Mouse (Mus musculus) forebrain, postnatal 0 days (tissue): ENCODE results near the gene Grin1. TPM values are rescaled to one million over a fixed set of nuclear protein-coding genes. Genes with fewer than 3 reads are reported as not detected.
A peak's percentile ranks its signal among the peaks of the same experiment; 100 is the strongest.

Experiments
- ATAC-seq: fragments of 200-750 bp; cut with Nextera tagmentation; 2 replicates; pipeline ENCODE4 v1.8.0; 2017; ENCODE audit warnings: mild to moderate bottlenecking, moderate library complexity
- DNase-seq: peaks from one replicate; pipeline ENCODE4 v3.0.0-alpha.2; 2015
- H3K27ac ChIP-seq: fragments of 300-500 bp; sonication (generic); 2 replicates; pipeline ENCODE4 v1.5.1; 2014; ENCODE audit warnings: low read depth, mild to moderate bottlenecking, antibody characterized with exemption, low read length, moderate library complexity, mixed read lengths
- H3K27me3 ChIP-seq: fragments of 300-500 bp; sonication (generic); 2 replicates; pipeline ENCODE4 v1.6.1; 2014; ENCODE audit warnings: mild to moderate bottlenecking, low read length, mixed read lengths; ENCODE audit not compliant: insufficient read depth
- H3K36me3 ChIP-seq: fragments of 300-500 bp; sonication (generic); 2 replicates; pipeline ENCODE4 v1.6.1; 2014; ENCODE audit warnings: mild to moderate bottlenecking, moderate library complexity; ENCODE audit not compliant: insufficient read depth
- H3K4me1 ChIP-seq: fragments of 300-500 bp; sonication (generic); 2 replicates; pipeline ENCODE4 v1.6.1; 2014; ENCODE audit warnings: antibody characterized with exemption; ENCODE audit not compliant: insufficient read depth
- H3K4me2 ChIP-seq: fragments of 300-500 bp; sonication (generic); 2 replicates; pipeline ENCODE4 v1.6.1; 2014; ENCODE audit warnings: low read depth, mild to moderate bottlenecking, moderate library complexity
- H3K4me3 ChIP-seq: fragments of 300-500 bp; sonication (generic); 2 replicates; pipeline ENCODE4 v1.5.1; 2014; ENCODE audit warnings: low read depth, low read length, mixed read lengths
- H3K9ac ChIP-seq: fragments of 300-500 bp; sonication (generic); 2 replicates; pipeline ENCODE4 v1.6.1; 2014; ENCODE audit warnings: mild to moderate bottlenecking
- H3K9me3 ChIP-seq: fragments of 300-500 bp; sonication (generic); 2 replicates; pipeline ENCODE4 v1.6.1; 2016; ENCODE audit warnings: low read length
- CTCF ChIP-seq: sonication (generic); IDR thresholded peaks from 2 replicates; pipeline ENCODE4 v1.5.1; 2016; ENCODE audit warnings: antibody characterized with exemption, control low read depth, low read depth
- WGBS: fragments of 180-500 bp; shearing (Covaris S2); extraction: QIAGEN DNeasy Blood & Tissue Kit; methylation state at CpG from one replicate; pipeline ENCODE4 v1.1.7; 2014; 5-methylcytosine and 5-hydroxymethylcytosine counted together
- polyA plus RNA-seq: library from polyadenylated mRNA; unstranded; fragments of >200 nt; fragmentation: Nextera tagmentation; extraction: Ambion mirVana; gene quantifications from 2 replicates; pipeline ENCODE4 v1.2.1, GENCODE M21; 2015
- total RNA-seq: library from RNA; depleted of rRNA; stranded (reverse); fragments of >200 nt; gene quantifications from 2 replicates; pipeline ENCODE4 v1.2.3, GENCODE M21; 2014

Gene Grin1
- total and polyA plus RNA-seq, 2 experiments from 2014 or later: 58.2 to 88.5 TPM

DNA sequence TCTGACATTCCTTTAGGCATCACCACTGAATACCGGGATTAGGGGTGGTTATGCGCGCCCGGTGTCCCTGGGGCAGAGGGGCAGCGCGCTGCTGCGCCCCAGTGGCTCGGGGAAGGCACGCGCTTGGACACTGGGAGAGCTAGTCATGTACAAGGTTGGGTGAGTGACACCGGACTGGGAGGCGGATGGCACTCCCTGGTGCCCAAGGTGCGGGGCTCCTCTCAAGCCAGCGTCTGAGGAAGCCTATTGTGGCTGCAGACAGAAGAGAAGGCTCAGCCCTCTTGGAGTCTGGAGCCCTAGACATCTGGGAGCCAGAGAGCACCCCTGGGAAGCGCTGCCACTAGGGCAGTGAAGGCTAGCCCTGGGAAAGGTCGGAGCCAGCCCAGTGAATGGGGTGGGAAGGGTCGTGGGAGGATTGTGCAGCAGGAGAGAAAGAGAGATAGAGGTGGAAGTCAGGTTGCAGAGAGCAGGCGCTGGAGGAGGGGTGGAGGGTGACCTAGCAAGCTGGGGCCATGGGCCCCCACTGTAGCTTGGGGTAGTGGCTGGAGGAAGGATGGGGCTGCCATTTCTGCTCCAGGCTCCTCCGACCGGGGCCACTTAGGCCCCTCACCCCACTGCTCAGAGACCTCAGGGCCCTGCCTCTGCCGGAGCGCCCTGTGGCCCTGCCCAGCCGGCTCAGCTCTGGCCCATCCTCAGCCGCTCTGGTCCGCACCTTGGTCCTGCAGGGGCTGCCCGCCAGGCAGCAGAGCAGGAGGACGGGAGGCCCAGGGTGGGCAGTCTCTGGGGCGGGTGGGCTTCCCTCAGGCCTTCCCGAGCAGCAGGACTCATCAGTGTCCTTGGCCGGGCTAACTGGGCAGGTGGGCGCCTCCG, 27.6 kb downstream of the Grin1 start:
- Histone ChIP-seq H3K36me3 (peaks cover 26% of the 10 kb centered on the region), H3K4me1 (peaks cover 8% of the 10 kb centered on the region; the same call in 1 of the 2 replicates), H3K4me3 (0 out of 2 replicates have a peak overlapping the region, but pooled peaks have one; percentile 28), H3K27ac (no peak overlapping the region), H3K9me3 (no peaks in the 10 kb centered on the region), H3K9ac (peak overlapping the region; percentile 48; the same call in 1 of the 2 replicates), H3K27me3 (peaks cover 39% of the 10 kb centered on the region), H3K4me2 (peak overlapping the region; percentile 60)
- no peak for TF ChIP-seq CTCF
- WGBS: 6% methylated on average over 32 of the region's 32 CpGs
- peak; percentile 0; the same call in 1 of the 2 replicates for ATAC-seq
- DNase-seq: no peak

DNA sequence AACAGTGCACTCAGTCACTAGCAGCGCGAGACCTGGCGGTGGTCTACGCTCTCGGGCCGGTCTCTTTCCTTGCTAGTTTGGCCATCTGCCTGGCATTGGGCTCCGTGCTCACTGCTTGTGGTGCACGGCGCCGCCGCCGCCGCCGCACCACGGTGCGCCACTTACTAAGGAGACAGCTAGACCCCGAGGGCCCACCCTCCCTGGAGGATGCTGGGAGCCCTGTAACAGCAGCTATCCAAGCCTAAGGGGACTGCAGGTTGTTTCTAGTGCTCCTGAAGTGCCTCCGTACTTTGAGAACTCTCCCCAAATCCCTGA, 28.2 kb downstream of the Grin1 start:
- no peak for TF ChIP-seq CTCF
- Histone ChIP-seq H3K4me3 (peak overlapping the region; percentile 28), H3K9me3 (no peaks in the 10 kb centered on the region), H3K4me2 (peak overlapping the region; percentile 60), H3K36me3 (peaks cover 22% of the 10 kb centered on the region), H3K9ac (peak overlapping the region; percentile 48; the same call in 1 of the 2 replicates), H3K27ac (no peak overlapping the region), H3K27me3 (peaks cover 39% of the 10 kb centered on the region), H3K4me1 (peaks cover 8% of the 10 kb centered on the region; the same call in 1 of the 2 replicates)
- peak; percentile 66 for DNase-seq
- under 1% methylated on average over 18 of the region's 18 CpGs for WGBS
- ATAC-seq: peak; percentile 57

DNA sequence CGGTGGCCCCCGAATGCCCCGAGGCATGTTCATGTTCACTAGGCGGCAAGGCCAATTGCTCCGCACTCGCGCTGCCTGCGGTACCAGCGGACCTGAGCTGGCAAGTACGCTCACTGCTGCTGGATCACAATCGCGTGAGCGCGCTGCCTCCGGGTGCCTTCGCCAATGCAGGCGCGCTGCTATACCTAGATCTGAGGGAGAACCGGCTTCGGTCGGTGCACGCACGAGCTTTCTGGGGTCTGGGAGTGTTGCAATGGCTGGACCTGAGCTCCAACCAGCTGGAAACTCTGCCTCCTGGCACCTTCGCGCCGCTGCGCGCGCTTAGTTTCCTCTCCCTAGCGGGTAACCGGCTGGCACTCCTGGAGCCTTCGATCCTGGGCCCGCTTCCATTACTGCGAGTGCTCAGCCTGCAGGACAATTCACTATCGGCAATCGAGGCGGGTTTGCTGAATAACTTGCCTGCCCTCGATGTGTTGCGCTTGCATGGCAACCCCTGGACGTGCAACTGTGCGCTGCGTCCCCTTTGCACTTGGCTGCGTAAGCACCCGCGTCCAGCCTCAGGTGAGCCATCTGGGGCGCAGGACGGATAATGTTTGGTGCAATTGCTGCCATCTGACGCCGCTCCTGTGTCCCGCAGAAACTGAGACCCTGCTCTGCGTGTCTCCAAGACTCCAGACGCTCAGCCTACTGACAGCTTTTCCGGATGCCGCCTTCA, 28.7 kb downstream of the Grin1 start:
- WGBS: 1% methylated on average over 54 of the region's 54 CpGs
- DNase-seq (peak; percentile 78), ATAC-seq (peak; percentile 58)
- TF ChIP-seq CTCF: no peak
- H3K9me3 ChIP-seq: no peaks in the 10 kb centered on the region
- peak overlapping the region; percentile 28 for H3K4me3 ChIP-seq
- no peak overlapping the region for H3K27ac ChIP-seq
- H3K27me3 ChIP-seq: peaks cover 39% of the 10 kb centered on the region
- H3K4me2 ChIP-seq: peak overlapping the region; percentile 60
- peaks cover 22% of the 10 kb centered on the region for H3K36me3 ChIP-seq
- peak overlapping the region; percentile 48 for H3K9ac ChIP-seq
- H3K4me1 ChIP-seq: peaks cover 8% of the 10 kb centered on the region; the same call in 1 of the 2 replicates

DNA sequence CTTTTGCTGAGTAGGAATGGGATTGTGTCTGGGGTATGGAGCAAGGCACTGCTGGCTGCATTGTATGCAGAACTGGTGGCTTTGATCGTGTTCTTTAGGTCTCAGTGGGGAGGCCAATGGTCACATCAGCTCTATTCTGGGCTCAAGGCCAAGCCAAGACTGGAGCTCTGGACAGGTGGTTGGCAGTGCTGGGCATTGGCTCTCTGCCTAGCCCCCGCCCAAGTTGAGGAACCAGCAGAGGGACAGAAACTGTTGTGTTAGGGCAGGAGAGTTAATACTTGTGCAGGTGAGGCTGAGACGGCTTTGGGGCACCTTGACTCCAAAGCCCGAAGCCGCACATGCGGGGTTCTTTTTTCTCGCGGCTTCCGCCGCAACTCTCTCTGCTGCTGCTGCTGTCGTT, 29.3 kb downstream of the Grin1 start, which contains the start of gene Lrrc26:
Lrrc26 (plus strand) TSS at position 265 of the 400 bp plus-strand sequence.
- Histone ChIP-seq H3K4me3 (peak within 1 kb of the TSS; percentile 28), H3K9ac (peak within 1 kb of the TSS; percentile 48), H3K4me1 (peaks cover 8% of the 10 kb centered on the region; the same call in 1 of the 2 replicates), H3K4me2 (peak within 1 kb of the TSS; percentile 60), H3K27me3 (peaks cover 39% of the 10 kb centered on the region), H3K9me3 (no peaks in the 10 kb centered on the region), H3K36me3 (peaks cover 23% of the 10 kb centered on the region), H3K27ac (no peak within 1 kb of the TSS)
- ATAC-seq (no peak), DNase-seq (no peak)
- 7% methylated on average over 11 of the region's 11 CpGs for WGBS
- no peak for TF ChIP-seq CTCF

DNA sequence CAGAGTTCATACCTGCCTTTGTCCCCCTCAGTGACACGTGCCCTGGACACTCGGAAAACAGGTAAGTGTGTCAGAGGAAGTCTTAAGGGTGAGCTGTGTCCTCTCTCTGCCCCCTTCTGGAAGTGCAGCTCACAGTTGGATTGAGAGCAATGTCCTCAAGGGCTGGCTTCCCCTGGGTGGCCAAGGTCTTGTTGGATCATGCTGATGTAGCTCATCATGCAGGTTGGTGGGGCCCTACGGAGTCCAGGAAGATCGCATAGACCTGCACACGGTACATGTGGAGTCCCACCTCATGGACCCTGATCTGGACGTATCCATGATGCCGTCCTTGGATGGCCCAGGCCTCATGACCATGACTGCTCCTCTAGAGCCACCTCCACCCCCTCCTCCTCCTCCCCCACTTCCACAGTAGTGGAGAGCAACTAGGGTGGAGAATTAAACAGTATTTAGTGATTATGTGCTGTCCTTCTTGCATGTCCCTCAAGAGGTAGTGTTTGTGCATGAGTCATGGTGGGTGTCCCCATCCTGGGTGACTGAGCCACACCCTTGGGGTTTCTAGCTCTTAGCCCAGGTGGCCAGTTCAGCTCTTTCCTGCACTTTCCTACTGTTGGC, 30.1 kb downstream of the Grin1 start:
- TF ChIP-seq CTCF: 0 out of 2 replicates have a peak, but pooled peaks have one; percentile 4
- H3K27me3 ChIP-seq: peaks cover 37% of the 10 kb centered on the region

DNA sequence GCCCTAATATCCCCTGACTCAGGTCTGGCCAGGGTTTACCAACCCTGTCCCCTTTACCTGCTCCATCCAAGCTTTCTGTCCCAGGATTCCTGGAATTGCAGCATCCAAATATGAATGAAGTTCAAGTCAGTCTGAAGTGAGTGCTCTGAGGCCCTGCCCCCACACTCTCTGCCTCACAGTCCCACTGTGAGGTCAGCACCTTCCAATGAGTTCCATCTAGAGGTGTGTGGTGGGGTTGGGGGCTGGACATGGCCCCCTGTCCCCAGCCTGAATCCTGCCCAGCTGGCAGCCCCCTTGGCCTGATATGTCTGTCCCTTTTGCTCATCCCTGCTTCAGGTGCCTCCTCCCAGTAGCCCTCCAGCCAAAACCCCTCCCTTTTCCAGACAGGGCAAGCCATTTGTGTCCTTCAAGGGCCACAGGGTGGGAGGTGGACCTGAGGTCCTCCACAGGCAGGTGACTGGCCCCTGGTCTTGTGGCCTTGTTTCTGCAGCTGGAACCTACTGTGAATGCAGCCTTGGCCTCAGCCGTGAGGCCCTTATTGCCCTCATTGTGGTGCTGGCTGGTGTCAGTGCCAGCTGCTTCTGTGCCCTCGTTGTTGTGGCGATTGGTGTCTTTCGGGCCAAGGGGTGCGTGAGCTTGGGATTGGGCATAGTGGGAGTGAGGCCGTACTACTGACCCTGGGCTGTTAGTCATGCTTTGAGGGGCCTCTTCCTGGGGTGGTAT, 30.9 kb downstream of the Grin1 start, which contains the start of gene Tmem210:
Tmem210 (plus strand) TSS at position 219 of the 723 bp plus-strand sequence.
- no peak within 1 kb of the TSS for H3K27ac ChIP-seq
- H3K4me2 ChIP-seq: no peak within 1 kb of the TSS
- no peak for TF ChIP-seq CTCF
- peaks cover 8% of the 10 kb centered on the region; the same call in 1 of the 2 replicates for H3K4me1 ChIP-seq
- H3K27me3 ChIP-seq: peaks cover 33% of the 10 kb centered on the region
- H3K4me3 ChIP-seq: no peak within 1 kb of the TSS
- H3K36me3 ChIP-seq: peaks cover 28% of the 10 kb centered on the region
- H3K9ac ChIP-seq: no peak within 1 kb of the TSS
- no peak for ATAC-seq
- no peak for DNase-seq
- H3K9me3 ChIP-seq: no peaks in the 10 kb centered on the region
- 81% methylated on average over 6 of the region's 6 CpGs for WGBS

More for the DNA sequence above, 30.1 kb downstream of the Grin1 start:
- no peak overlapping the region for H3K4me2 ChIP-seq
- ATAC-seq (no peak), DNase-seq (no peak)
- no peak overlapping the region for H3K27ac ChIP-seq
- peaks cover 8% of the 10 kb centered on the region; the same call in 1 of the 2 replicates for H3K4me1 ChIP-seq
- no peak overlapping the region for H3K4me3 ChIP-seq
- no peak overlapping the region for H3K9ac ChIP-seq
- 86% methylated on average over 7 of the region's 7 CpGs for WGBS
- no peaks in the 10 kb centered on the region for H3K9me3 ChIP-seq
- H3K36me3 ChIP-seq: peaks cover 25% of the 10 kb centered on the region
